Mouse (Mus musculus) bone marrow macrophage, adult 2 months (primary cell): ENCODE measurements around the gene Klhdc1.

Experiments used
- CTCF ChIP-seq: IDR thresholded peaks from 2 replicates; pipeline ENCODE4 v1.5.1; 2012; ENCODE audit warnings: low read depth, mild to moderate bottlenecking, low read length, moderate library complexity
- POLR2A ChIP-seq: IDR thresholded peaks from 2 replicates; pipeline ENCODE4 v1.6.1; 2012; ENCODE audit warnings: mild to moderate bottlenecking, low read depth, low read length, borderline replicate concordance

- TF ChIP-seq POLR2A (no peak), CTCF (no peak)
Measured at GRCm38 (mm10) chr12:69332147-69332546, 91.2 kb downstream of the Klhdc1 start.
